Mouse (Mus musculus): ENCODE measurements around the gene Fbln7. TPM values are rescaled to one million over a fixed set of nuclear protein-coding genes. Genes with fewer than 3 reads are reported as not detected.

The Fbln7 gene
- 1 to 10 TPM in 1 of 4 experiments, under 1 TPM in 3; 0.26 to 1.2 (median 0.81) TPM for total RNA-seq (2022)

GRCm38 (mm10) chr2:128862636-128863035 lies at the start of gene Fbln7:
TSS of gene Fbln7 (plus strand) at chr2:128862981.
- no peak for DNase-seq (ENCODE audit: low spot score)

DNA sequence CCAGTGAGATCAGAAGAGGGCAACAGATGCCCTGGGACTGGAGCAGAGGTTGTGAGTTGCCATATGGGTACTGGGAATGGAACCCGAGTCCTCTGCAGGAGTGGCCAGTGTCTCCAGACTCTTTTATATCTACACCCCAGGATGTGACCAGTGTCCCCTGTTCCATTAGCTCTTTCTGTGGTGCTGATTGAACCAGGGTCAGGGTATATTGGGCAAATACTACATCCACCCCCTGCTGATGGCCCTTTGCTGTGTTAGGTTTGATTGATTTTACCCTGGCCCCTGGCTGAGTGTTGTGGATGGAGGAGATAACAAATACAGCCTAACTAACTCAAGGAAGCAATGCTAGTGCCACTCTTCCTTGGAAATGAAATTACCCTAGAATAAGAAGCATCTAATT lies 46.5 kb upstream of the Fbln7 start:
- no peak for DNase-seq (ENCODE audit: low spot score)

DNA sequence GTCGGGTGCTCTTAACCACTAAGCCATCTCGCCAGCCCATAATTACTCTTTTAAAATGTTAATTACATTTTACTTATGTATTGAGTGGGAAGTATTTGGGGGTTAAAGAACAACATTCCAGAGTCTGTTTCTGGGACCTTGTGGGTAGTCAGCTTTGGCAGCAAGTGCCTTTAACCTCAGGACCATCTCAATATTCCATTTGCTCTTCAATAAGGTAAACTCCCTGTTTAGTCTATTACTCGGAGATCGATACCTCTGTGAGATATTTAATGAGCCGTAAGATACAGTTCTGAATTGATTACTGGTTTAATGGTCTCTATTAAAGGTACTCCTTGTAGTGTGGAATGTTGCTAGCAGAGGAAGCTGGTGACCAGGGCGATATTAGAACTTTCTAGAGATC lies 45.9 kb upstream of the Fbln7 start:
- no peak for DNase-seq (ENCODE audit: low spot score)

DNA sequence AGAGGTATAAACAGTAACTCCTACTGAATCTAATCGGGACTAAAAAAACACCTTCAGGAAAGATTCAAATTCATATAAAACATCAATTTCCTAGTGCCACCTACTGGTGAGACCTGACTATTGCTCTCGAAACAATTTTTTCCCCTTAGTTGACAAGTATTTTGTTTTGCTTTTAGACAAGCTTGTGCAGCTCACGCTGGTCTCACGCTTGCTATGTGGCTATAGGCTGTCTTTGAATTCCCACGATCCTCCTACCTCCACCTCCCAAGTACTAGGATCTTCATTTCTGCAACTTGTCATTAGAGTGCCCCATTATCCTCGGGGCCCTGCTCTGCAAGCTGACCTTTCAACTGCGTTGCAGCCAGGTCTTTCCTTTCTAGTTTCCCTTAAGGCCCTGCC lies 45.4 kb upstream of the Fbln7 start:
- peak; percentile 85 for DNase-seq (ENCODE audit: low spot score)

GRCm38 (mm10) chr2:128817786-128818681 lies 44.7 kb upstream of the Fbln7 start, which contains the start of gene Tmem87b:
TSS of gene Tmem87b (plus strand) at chr2:128818118.
- DNase-seq (ENCODE audit: low spot score): peak; percentile 96

- DNase-seq (ENCODE audit: low spot score): peak; percentile 41
Measured at GRCm38 (mm10) chr2:128818956-128819643, 43.7 kb upstream of the Fbln7 start.

GRCm38 (mm10) chr2:128820631-128821030 lies 42.1 kb upstream of the Fbln7 start:
- no peak for DNase-seq (ENCODE audit: low spot score)

DNA sequence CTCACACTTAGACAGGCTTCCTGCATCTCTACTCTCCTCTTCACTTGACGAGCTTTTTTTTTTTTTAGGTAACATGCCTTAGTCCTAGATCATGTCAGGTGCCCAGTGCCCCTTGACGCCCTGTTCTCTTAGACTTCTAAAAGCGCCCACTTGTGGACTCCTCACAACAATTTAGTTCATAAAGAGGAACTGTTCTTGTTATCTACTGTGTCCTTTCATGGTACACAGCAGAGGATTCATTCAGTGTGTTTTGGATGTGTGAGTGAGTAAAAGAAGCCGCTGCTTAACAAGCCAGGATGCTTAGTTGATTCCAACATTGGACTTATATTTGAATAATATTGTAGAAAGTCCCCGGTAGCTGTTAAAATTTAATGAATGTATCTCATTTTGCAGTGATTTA lies 38.9 kb upstream of the Fbln7 start:
- DNase-seq (ENCODE audit: low spot score): no peak

DNA sequence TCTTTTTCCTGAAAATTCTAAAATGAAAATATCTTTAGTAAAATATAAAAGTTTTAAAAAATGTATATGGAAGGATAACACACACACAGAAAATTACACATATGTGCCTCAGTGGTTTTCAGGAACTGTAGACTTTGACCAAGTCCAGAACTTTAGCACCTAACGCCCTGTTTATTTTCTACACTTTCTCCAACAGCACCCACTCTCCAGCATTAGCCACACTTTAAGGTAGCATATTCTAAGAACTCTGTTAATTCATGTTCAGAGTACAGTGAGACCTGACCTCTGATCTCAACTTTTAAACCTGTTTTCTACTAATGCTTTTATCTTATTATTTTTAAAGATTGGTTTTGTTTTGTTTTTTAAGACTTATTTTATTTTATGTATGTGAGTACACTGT lies 35.0 kb upstream of the Fbln7 start:
- no peak for DNase-seq (ENCODE audit: low spot score)

- DNase-seq (ENCODE audit: low spot score): no peak
Measured at GRCm38 (mm10) chr2:128832611-128833010, 30.2 kb upstream of the Fbln7 start.

- DNase-seq (ENCODE audit: low spot score): no peak
Measured at GRCm38 (mm10) chr2:128833035-128833434, 29.7 kb upstream of the Fbln7 start.

DNA sequence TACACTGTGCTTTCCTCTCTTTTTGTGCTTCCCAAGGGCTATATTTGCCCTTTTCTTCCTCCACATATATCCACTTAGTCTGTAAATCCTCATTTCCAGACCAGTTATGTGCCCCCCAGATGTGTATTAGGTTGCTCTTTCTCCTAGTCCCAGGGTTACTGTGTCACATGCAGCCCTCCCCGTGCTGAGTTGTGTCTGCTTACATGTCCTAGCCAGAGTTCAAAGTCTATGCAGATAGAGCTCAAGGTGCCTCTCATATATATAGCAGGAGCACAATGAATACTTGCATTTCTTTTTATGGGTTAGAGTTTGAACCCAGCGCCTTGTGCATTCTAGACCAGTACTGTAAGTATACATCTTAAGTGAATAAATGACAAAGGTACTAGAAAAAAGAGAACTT lies 29.3 kb upstream of the Fbln7 start:
- DNase-seq (ENCODE audit: low spot score): no peak

GRCm38 (mm10) chr2:128837531-128837930 lies 25.2 kb upstream of the Fbln7 start:
- no peak for DNase-seq (ENCODE audit: low spot score)

DNA sequence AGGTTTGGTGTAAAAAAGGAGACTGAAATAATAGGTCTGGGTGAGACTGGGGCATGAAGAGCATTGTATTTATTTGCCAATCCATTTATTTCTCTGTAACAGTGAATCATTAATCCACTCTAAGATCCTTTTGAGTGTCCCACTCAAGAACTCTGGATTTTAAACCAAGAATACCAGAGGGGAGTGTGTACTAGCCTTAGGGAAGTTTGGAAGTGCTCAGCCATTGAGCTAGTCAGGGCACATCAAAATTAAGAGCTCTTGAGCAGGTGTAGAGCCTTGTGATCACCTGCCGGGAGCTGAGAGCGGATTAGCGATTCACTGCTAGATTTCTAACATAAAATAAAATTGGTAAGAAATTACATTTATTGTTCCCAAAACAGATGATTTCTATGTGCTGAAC lies 24.2 kb upstream of the Fbln7 start:
- no peak for DNase-seq (ENCODE audit: low spot score)

GRCm38 (mm10) chr2:128839501-128839900 lies 23.3 kb upstream of the Fbln7 start:
- DNase-seq (ENCODE audit: low spot score): no peak

- DNase-seq (ENCODE audit: low spot score): no peak
Measured at GRCm38 (mm10) chr2:128842437-128842836, 20.3 kb upstream of the Fbln7 start.

DNA sequence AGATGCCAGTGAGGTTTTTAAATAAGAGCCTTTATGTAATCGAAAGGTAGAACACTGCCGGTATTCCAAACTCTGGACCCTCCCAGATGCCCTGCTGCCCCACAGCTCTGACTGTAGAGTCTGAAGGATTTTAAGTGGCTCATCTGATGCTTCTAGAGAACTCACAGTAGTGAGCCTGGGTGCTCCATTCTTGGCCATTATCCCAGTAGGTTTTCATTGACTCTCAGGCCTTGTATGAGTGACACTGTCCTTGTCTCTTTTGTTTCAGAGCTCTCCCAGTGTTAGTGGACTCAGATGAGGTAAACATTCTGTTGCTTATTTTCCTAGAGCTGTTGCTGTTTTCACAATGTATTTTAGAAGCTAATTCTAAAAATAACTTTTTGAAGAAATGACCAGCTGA lies 12.7 kb upstream of the Fbln7 start:
- DNase-seq (ENCODE audit: low spot score): no peak

DNA sequence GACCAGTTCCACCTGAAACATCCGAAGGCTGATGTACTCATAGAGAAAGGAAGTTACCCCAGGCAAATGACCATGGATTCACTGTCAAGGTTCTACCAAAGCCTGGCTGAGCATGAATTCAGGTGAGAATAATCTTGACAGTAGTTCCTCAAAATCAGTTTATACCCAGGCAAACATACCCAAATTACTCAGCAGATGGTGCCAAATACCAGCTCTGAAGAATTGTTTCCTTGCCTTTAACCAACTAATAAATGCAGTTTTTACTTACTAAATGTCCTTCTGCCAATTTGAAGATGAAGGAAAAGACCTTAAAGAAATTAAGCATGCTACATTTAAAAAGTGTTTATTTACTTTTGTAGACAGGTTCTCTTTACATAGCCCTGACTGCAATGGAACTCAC lies 6.1 kb upstream of the Fbln7 start:
- no peak for DNase-seq (ENCODE audit: low spot score)

DNA sequence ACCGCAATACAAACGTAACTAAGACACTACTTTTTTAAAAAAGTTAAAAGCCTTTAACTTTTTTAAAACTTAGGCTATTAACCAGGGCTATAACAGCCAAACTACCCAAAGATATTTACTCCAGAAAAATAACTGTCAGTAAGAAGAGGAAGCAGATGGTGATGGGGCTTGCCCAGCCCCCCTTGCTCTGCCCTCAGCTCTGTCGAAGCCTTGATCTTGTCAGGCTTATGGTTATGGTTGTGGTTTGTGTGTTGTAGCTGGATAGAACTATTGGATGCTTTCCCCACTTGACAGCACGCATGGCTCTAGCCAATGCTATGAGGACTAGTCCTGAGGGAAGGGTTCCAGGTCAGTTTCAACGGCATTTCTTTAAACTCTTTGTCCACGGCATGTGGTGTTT lies 3.8 kb upstream of the Fbln7 start:
- no peak for DNase-seq (ENCODE audit: low spot score)

DNA sequence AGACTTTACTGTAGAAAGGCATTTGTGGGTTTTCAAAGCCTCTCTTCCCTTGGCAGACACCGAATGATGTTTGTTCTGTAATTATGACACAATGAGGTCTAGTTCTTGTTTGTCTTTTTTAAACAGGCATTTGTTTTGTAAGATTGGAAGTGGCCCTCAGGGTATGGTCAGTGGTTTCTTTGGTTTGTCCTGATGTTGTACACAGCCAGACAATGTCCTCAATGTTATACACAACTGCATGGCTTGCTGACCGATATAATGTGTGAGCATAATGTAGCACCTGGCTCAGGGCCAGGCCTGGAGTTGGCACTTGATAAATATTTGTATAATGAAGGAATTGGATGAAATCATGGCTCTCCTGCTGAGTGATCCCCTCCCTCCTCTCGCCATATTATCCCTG lies 2.9 kb upstream of the Fbln7 start:
- no peak for DNase-seq (ENCODE audit: low spot score)

DNA sequence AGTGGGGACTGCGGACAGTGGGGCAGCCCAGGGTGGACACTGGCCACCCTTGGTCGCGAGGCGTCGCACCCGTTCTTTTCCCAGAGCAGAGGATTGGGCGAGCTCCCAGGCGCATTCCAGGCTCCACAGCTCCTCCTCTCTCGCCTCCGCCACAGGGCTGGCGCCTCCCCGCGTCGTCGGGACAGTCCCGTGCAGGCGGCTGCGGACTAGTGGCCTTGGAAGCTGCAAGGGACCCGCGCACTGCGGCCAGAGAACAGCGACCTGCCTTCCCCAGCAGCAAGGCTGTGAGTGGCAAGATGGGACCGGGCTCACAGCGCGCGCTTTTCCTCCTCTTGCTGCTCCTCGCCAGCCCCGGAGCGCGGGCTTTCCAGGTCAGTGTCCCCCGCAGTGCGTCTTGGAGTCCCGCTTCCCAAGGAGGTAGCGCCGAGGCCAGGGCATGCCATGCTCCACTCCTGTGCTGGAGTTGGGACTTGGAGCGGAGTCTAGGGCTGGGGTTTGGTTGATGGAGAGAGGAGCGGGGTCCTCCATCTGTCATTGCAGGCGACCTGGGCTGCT lies 1.1 kb downstream of the Fbln7 start:
- peak; percentile 42 for DNase-seq (ENCODE audit: low spot score)

GRCm38 (mm10) chr2:128865061-128865460 lies 2.3 kb downstream of the Fbln7 start:
- DNase-seq (ENCODE audit: low spot score): no peak

DNA sequence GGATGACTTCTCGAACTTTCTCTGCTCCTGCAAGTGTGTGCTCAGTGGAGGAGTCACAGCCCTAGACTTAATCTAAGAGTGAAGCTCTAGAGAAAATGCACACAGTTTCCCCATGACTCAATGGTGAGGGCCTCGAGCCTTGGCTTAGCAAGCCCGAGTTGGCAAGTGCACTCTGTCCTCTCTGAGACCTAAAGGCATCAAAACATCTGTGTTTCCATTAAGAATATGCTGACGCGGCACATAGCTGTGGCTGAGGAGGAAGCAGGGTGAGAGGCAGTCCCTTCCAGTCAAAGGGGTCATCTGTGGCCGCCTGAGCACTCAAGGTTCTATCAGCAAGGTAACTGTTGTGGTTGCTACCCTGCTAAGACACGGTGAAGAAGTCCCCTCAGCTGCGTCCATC lies 8.9 kb downstream of the Fbln7 start:
- no peak for DNase-seq (ENCODE audit: low spot score)
